Mouse (Mus musculus): ENCODE measurements around the gene Slc7a6.

The Slc7a6 gene

GRCm38 (mm10) chr8:106210035-106210731 is 41.5 kb downstream of the Slc7a6 start:
- Histone ChIP-seq H3K4me1 (replicated peaks; ENCODE audit: low read depth, low read length) (peaks cover 44% of the 10 kb centered on the region), H3K36me3 (ENCODE audit: insufficient read depth, low read length) (peaks cover 65% of the 10 kb centered on the region), H3K9me3 (ENCODE audit: low read length) (no peaks in the 10 kb centered on the region), H3K27me3 (ENCODE audit: insufficient read depth, low read length) (no peaks in the 10 kb centered on the region), H3K4me3 (replicated peaks; ENCODE audit: low read length) (peak overlapping the region; percentile 95)
- TF ChIP-seq POU5F1 (IDR thresholded peaks at IDR 0.05; ENCODE audit: borderline replicate concordance, low read length) (no peak), NANOG (IDR thresholded peaks at IDR 0.05; ENCODE audit: borderline replicate concordance, low read length) (no peak), CTCF (conservative IDR thresholded peaks at IDR 0.05; ENCODE audit: low read length) (no peak)

GRCm38 (mm10) chr8:106210821-106211345 is 42.2 kb downstream of the Slc7a6 start, which contains the start of the genes Slc7a6os and Prmt7:
TSS of gene Slc7a6os (minus strand) at chr8:106210935.
TSS of gene Prmt7 (plus strand) at chr8:106210936.
- H3K36me3 ChIP-seq (ENCODE audit: insufficient read depth, low read length) = peaks cover 65% of the 10 kb centered on the region
- H3K4me3 ChIP-seq (replicated peaks; ENCODE audit: low read length) = peak within 1 kb of the TSS; percentile 95
- no peaks in the 10 kb centered on the region for H3K9me3 ChIP-seq (ENCODE audit: low read length)
- TF ChIP-seq CTCF (conservative IDR thresholded peaks at IDR 0.05; ENCODE audit: low read length) (no peak), POU5F1 (IDR thresholded peaks at IDR 0.05; ENCODE audit: borderline replicate concordance, low read length) (no peak), NANOG (IDR thresholded peaks at IDR 0.05; ENCODE audit: borderline replicate concordance, low read length) (no peak)
- peaks cover 48% of the 10 kb centered on the region for H3K4me1 ChIP-seq (replicated peaks; ENCODE audit: low read depth, low read length)
- no peaks in the 10 kb centered on the region for H3K27me3 ChIP-seq (ENCODE audit: insufficient read depth, low read length)

GRCm38 (mm10) chr8:106211421-106211820 is 42.8 kb downstream of the Slc7a6 start:
- Histone ChIP-seq H3K27me3 (ENCODE audit: insufficient read depth, low read length) (no peaks in the 10 kb centered on the region), H3K4me1 (replicated peaks; ENCODE audit: low read depth, low read length) (peaks cover 48% of the 10 kb centered on the region), H3K36me3 (ENCODE audit: insufficient read depth, low read length) (peaks cover 65% of the 10 kb centered on the region), H3K9me3 (ENCODE audit: low read length) (no peaks in the 10 kb centered on the region), H3K4me3 (replicated peaks; ENCODE audit: low read length) (peak overlapping the region; percentile 95)
- TF ChIP-seq NANOG (IDR thresholded peaks at IDR 0.05; ENCODE audit: borderline replicate concordance, low read length) = no peak
- no peak for TF ChIP-seq POU5F1 (IDR thresholded peaks at IDR 0.05; ENCODE audit: borderline replicate concordance, low read length)
- no peak for TF ChIP-seq CTCF (conservative IDR thresholded peaks at IDR 0.05; ENCODE audit: low read length)

GRCm38 (mm10) chr8:106213959-106214358 is 45.3 kb downstream of the Slc7a6 start:
- Histone ChIP-seq H3K9me3 (ENCODE audit: low read length) (no peaks in the 10 kb centered on the region), H3K4me1 (replicated peaks; ENCODE audit: low read depth, low read length) (peaks cover 44% of the 10 kb centered on the region), H3K4me3 (replicated peaks; ENCODE audit: low read length) (no peak overlapping the region), H3K36me3 (ENCODE audit: insufficient read depth, low read length) (peaks cover 71% of the 10 kb centered on the region), H3K27me3 (ENCODE audit: insufficient read depth, low read length) (no peaks in the 10 kb centered on the region)
- TF ChIP-seq POU5F1 (IDR thresholded peaks at IDR 0.05; ENCODE audit: borderline replicate concordance, low read length) = no peak
- no peak for TF ChIP-seq CTCF (conservative IDR thresholded peaks at IDR 0.05; ENCODE audit: low read length)
- no peak for TF ChIP-seq NANOG (IDR thresholded peaks at IDR 0.05; ENCODE audit: borderline replicate concordance, low read length)

- H3K27me3 ChIP-seq (ENCODE audit: insufficient read depth, low read length) = no peaks in the 10 kb centered on the region
- TF ChIP-seq CTCF (conservative IDR thresholded peaks at IDR 0.05; ENCODE audit: low read length) (no peak), NANOG (IDR thresholded peaks at IDR 0.05; ENCODE audit: borderline replicate concordance, low read length) (no peak), POU5F1 (IDR thresholded peaks at IDR 0.05; ENCODE audit: borderline replicate concordance, low read length) (no peak)
- H3K36me3 ChIP-seq (ENCODE audit: insufficient read depth, low read length) = peaks cover 100% of the 10 kb centered on the region
- H3K4me1 ChIP-seq (replicated peaks; ENCODE audit: low read depth, low read length) = peaks cover 4% of the 10 kb centered on the region; the same call in 1 of the 2 replicates
- no peaks in the 10 kb centered on the region for H3K9me3 ChIP-seq (ENCODE audit: low read length)
- no peak overlapping the region for H3K4me3 ChIP-seq (replicated peaks; ENCODE audit: low read length)
These were observed 51.0 kb downstream of the Slc7a6 start for GRCm38 (mm10) chr8:106219620-106220019.

- peaks cover 3% of the 10 kb centered on the region for H3K4me1 ChIP-seq (replicated peaks; ENCODE audit: low read depth, low read length)
- peaks cover 98% of the 10 kb centered on the region for H3K36me3 ChIP-seq (ENCODE audit: insufficient read depth, low read length)
- TF ChIP-seq CTCF (conservative IDR thresholded peaks at IDR 0.05; ENCODE audit: low read length) = peak; percentile 92
- no peak for TF ChIP-seq POU5F1 (IDR thresholded peaks at IDR 0.05; ENCODE audit: borderline replicate concordance, low read length)
- no peaks in the 10 kb centered on the region for H3K27me3 ChIP-seq (ENCODE audit: insufficient read depth, low read length)
- H3K4me3 ChIP-seq (replicated peaks; ENCODE audit: low read length) = no peak overlapping the region
- no peaks in the 10 kb centered on the region for H3K9me3 ChIP-seq (ENCODE audit: low read length)
These were observed 57.9 kb downstream of the Slc7a6 start for GRCm38 (mm10) chr8:106226589-106226988.

- no peak for TF ChIP-seq CTCF (conservative IDR thresholded peaks at IDR 0.05; ENCODE audit: low read length)
- no peak for TF ChIP-seq POU5F1 (IDR thresholded peaks at IDR 0.05; ENCODE audit: borderline replicate concordance, low read length)
- no peak for TF ChIP-seq NANOG (IDR thresholded peaks at IDR 0.05; ENCODE audit: borderline replicate concordance, low read length)
- Histone ChIP-seq H3K4me3 (replicated peaks; ENCODE audit: low read length) (no peak overlapping the region), H3K9me3 (ENCODE audit: low read length) (no peaks in the 10 kb centered on the region), H3K36me3 (ENCODE audit: insufficient read depth, low read length) (peaks cover 100% of the 10 kb centered on the region), H3K4me1 (replicated peaks; ENCODE audit: low read depth, low read length) (0 out of 2 replicates have a peak, but pooled peaks cover 2% of the 10 kb centered on the region), H3K27me3 (ENCODE audit: insufficient read depth, low read length) (no peaks in the 10 kb centered on the region)
These were observed 62.9 kb downstream of the Slc7a6 start for GRCm38 (mm10) chr8:106231536-106231935.

GRCm38 (mm10) chr8:106232751-106233150 is 64.1 kb downstream of the Slc7a6 start:
- H3K27me3 ChIP-seq (ENCODE audit: insufficient read depth, low read length) = no peaks in the 10 kb centered on the region
- peaks cover 100% of the 10 kb centered on the region for H3K36me3 ChIP-seq (ENCODE audit: insufficient read depth, low read length)
- H3K4me1 ChIP-seq (replicated peaks; ENCODE audit: low read depth, low read length) = 0 out of 2 replicates have a peak, but pooled peaks cover 2% of the 10 kb centered on the region
- no peak overlapping the region for H3K4me3 ChIP-seq (replicated peaks; ENCODE audit: low read length)
- TF ChIP-seq NANOG (IDR thresholded peaks at IDR 0.05; ENCODE audit: borderline replicate concordance, low read length) = no peak
- H3K9me3 ChIP-seq (ENCODE audit: low read length) = no peaks in the 10 kb centered on the region
